Mouse (Mus musculus) stomach, embryonic 15.5 days (tissue): ENCODE measurements around the gene Cybb. TPM values are rescaled to one million over a fixed set of nuclear protein-coding genes. Genes with fewer than 3 reads are reported as not detected.

Source experiments
- ATAC-seq: fragments of 200-750 bp; cut with Nextera tagmentation; 2 replicates; pipeline ENCODE4 v1.8.0; 2017; ENCODE audit warnings: low read depth, moderate number of reproducible peaks, moderate TSS enrichment; ENCODE audit not compliant: insufficient read depth, low FRiP score
- H3K27ac ChIP-seq: fragments of 300-500 bp; sonication (generic); 2 replicates; pipeline ENCODE4 v1.5.1; 2015; ENCODE audit warnings: mild to moderate bottlenecking, inconsistent platforms
- H3K27me3 ChIP-seq: fragments of 300-500 bp; sonication (generic); replicated peaks from 2 replicates; pipeline ENCODE4 v1.6.1; 2015; ENCODE audit warnings: inconsistent platforms
- H3K36me3 ChIP-seq: fragments of 300-500 bp; sonication (generic); 2 replicates; pipeline ENCODE4 v1.6.1; 2015; ENCODE audit warnings: inconsistent platforms
- H3K4me1 ChIP-seq: fragments of 300-500 bp; sonication (generic); 2 replicates; pipeline ENCODE4 v1.6.1; 2015; ENCODE audit warnings: inconsistent platforms
- H3K4me2 ChIP-seq: fragments of 300-500 bp; sonication (generic); 2 replicates; pipeline ENCODE4 v1.6.1; 2015; ENCODE audit warnings: mild to moderate bottlenecking, inconsistent platforms
- H3K4me3 ChIP-seq: fragments of 300-500 bp; sonication (generic); replicated peaks from 2 replicates; pipeline ENCODE4 v1.5.1; 2015; ENCODE audit warnings: inconsistent platforms
- H3K9ac ChIP-seq: fragments of 300-500 bp; sonication (generic); 2 replicates; pipeline ENCODE4 v1.6.1; 2015; ENCODE audit warnings: inconsistent platforms
- H3K9me3 ChIP-seq: fragments of 300-500 bp; sonication (generic); 2 replicates; pipeline ENCODE4 v1.6.1; 2016; ENCODE audit warnings: inconsistent platforms
- WGBS: fragments of 180-500 bp; shearing (Covaris S2); methylation state at CpG from one replicate; pipeline ENCODE4 v1.1.7; 2015; 5-methylcytosine and 5-hydroxymethylcytosine counted together
- polyA plus RNA-seq: library from polyadenylated mRNA; unstranded; fragments of >200 nt; fragmentation: Nextera tagmentation; extraction: Ambion mirVana; gene quantifications from 2 replicates; pipeline ENCODE4 v1.2.1, GENCODE M21; 2015

The Cybb gene
- polyA plus RNA-seq, 1 experiment from 2014 or later = 6.4 TPM

- no peaks in the 10 kb centered on the region for H3K36me3 ChIP-seq
- H3K9ac ChIP-seq = no peak overlapping the region
- no peaks in the 10 kb centered on the region for H3K4me1 ChIP-seq
- no peak overlapping the region for H3K4me3 ChIP-seq
- H3K4me2 ChIP-seq = no peak overlapping the region
- no peak overlapping the region for H3K27ac ChIP-seq
- no peak for ATAC-seq
- WGBS = 75% methylated on average over 4 of the region's 4 CpGs
- H3K27me3 ChIP-seq = no peaks in the 10 kb centered on the region
- no peaks in the 10 kb centered on the region for H3K9me3 ChIP-seq
These were observed 27.1 kb downstream of the Cybb start for GRCm38 (mm10) chrX:9460387-9460930.

- Histone ChIP-seq H3K9ac (no peak overlapping the region), H3K9me3 (no peaks in the 10 kb centered on the region), H3K4me2 (no peak overlapping the region), H3K36me3 (no peaks in the 10 kb centered on the region), H3K4me3 (no peak overlapping the region), H3K4me1 (no peaks in the 10 kb centered on the region), H3K27me3 (no peaks in the 10 kb centered on the region), H3K27ac (no peak overlapping the region)
- 84% methylated on average over 5 of the region's 5 CpGs for WGBS
- no peak for ATAC-seq
These were observed 35.2 kb downstream of the Cybb start for GRCm38 (mm10) chrX:9452375-9452774.

GRCm38 (mm10) chrX:9447284-9447683 is 40.3 kb downstream of the Cybb start:
- no peaks in the 10 kb centered on the region for H3K27me3 ChIP-seq
- no peaks in the 10 kb centered on the region for H3K4me1 ChIP-seq
- no peak overlapping the region for H3K9ac ChIP-seq
- no peaks in the 10 kb centered on the region for H3K36me3 ChIP-seq
- H3K4me2 ChIP-seq = no peak overlapping the region
- no peak overlapping the region for H3K4me3 ChIP-seq
- no peak for ATAC-seq
- H3K9me3 ChIP-seq = no peaks in the 10 kb centered on the region
- no peak overlapping the region for H3K27ac ChIP-seq

DNA sequence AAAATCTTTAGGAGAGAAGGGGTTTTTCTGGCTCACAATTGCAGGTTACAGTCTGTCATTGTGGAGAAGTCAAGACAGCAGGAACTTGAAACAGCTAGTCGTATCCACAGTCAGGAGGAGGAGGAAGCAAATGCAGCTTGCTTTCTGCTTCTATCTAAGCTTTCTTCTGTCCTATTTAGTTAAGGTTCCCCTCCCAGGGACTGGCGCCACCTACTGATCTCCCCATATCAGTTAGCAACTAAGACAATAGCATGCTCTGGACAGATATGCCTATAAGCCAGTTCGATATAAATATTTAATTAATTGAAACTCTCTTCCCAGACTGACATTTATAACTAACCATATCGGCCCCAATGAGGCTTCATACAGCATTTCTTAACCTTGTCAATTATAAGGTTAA is 46.5 kb downstream of the Cybb start:
- no peak overlapping the region for H3K9ac ChIP-seq
- 61% methylated on average over 4 of the region's 4 CpGs for WGBS

GRCm38 (mm10) chrX:9440556-9440955 is 47.0 kb downstream of the Cybb start:
- Histone ChIP-seq H3K27ac (no peak overlapping the region), H3K4me2 (no peak overlapping the region), H3K27me3 (no peaks in the 10 kb centered on the region), H3K4me3 (no peak overlapping the region), H3K36me3 (no peaks in the 10 kb centered on the region), H3K9ac (no peak overlapping the region), H3K9me3 (no peaks in the 10 kb centered on the region), H3K4me1 (no peaks in the 10 kb centered on the region)
- WGBS = 73% methylated on average over 4 of the region's 4 CpGs
- ATAC-seq = no peak

More for the DNA sequence above, 46.5 kb downstream of the Cybb start:
- H3K36me3 ChIP-seq = no peaks in the 10 kb centered on the region
- ATAC-seq = no peak
- no peaks in the 10 kb centered on the region for H3K27me3 ChIP-seq
- no peaks in the 10 kb centered on the region for H3K9me3 ChIP-seq
- no peak overlapping the region for H3K27ac ChIP-seq
- no peak overlapping the region for H3K4me3 ChIP-seq
- no peak overlapping the region for H3K4me2 ChIP-seq
- no peaks in the 10 kb centered on the region for H3K4me1 ChIP-seq

- Histone ChIP-seq H3K27me3 (no peaks in the 10 kb centered on the region), H3K9me3 (no peaks in the 10 kb centered on the region), H3K27ac (no peak overlapping the region), H3K4me3 (no peak overlapping the region), H3K4me1 (no peaks in the 10 kb centered on the region), H3K36me3 (no peaks in the 10 kb centered on the region), H3K9ac (no peak overlapping the region), H3K4me2 (no peak overlapping the region)
- ATAC-seq = no peak
- 94% methylated on average over 2 of the region's 2 CpGs for WGBS
These were observed 48.3 kb downstream of the Cybb start for GRCm38 (mm10) chrX:9439257-9439656.

DNA sequence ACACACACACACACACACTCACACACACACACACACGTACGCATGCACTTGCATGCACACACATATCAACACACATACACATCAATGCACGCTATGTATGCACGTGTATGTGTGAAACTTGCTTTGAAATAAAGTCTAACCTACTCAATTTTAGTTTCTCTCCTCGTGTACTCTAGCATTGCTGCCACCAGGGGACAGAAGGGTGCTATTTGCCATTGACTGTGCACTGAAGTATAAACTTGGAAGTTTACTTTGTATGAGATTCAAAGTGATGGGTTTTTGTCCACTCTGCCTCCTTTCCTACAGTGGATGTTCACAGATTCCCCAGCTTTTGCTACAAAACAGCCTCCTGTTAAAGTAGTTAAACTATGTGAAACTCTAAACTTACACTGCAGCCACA is 73.7 kb downstream of the Cybb start:
- Histone ChIP-seq H3K9me3 (no peaks in the 10 kb centered on the region), H3K4me3 (no peak overlapping the region), H3K4me2 (no peak overlapping the region), H3K4me1 (no peaks in the 10 kb centered on the region), H3K36me3 (no peaks in the 10 kb centered on the region), H3K9ac (no peak overlapping the region), H3K27ac (no peak overlapping the region), H3K27me3 (no peaks in the 10 kb centered on the region)
- ATAC-seq = no peak
- 81% methylated on average over 5 of the region's 5 CpGs for WGBS

Other genes with a start within 250 kb of the Cybb start
- gene Gm14862, start 230.9 kb downstream of the Cybb start, polyA plus RNA-seq = 0.39 TPM in 1 of 2 replicates, not detected in the other
- 4.8 and 4.9 TPM in 2 replicates for gene Xk, start 215.0 kb downstream of the Cybb start, polyA plus RNA-seq
- gene H2al1m, start 204.0 kb downstream of the Cybb start, polyA plus RNA-seq = 0.32 TPM in 1 of 2 replicates, not detected in the other
- not detected in 2 replicates for gene H2al1k, start 137.1 kb downstream of the Cybb start, polyA plus RNA-seq
- gene H2al1o, start 84.6 kb upstream of the Cybb start, polyA plus RNA-seq = not detected in 2 replicates
- 70.2 and 77.6 TPM in 2 replicates for gene Dynlt3, start 175.2 kb upstream of the Cybb start, polyA plus RNA-seq